Mouse (Mus musculus) small intestine, adult 2 months (tissue): ENCODE data around the gene Tfeb. TPM values are rescaled to one million over a fixed set of nuclear protein-coding genes. Genes with fewer than 3 reads are reported as not detected.

Experiments
- H3K27ac ChIP-seq: fragments of 200-500 bp; 2 replicates; pipeline ENCODE4 v1.5.1; 2012; ENCODE audit warnings: low read depth, low read length, control low read depth, inconsistent platforms; ENCODE audit not compliant: insufficient read depth
- H3K27me3 ChIP-seq: fragments of 200-500 bp; 2 replicates; pipeline ENCODE4 v1.6.1; 2012; ENCODE audit warnings: mild to moderate bottlenecking, moderate library complexity, low read length, inconsistent platforms; ENCODE audit not compliant: control insufficient read depth, insufficient read depth
- H3K36me3 ChIP-seq: fragments of 200-500 bp; 2 replicates; pipeline ENCODE4 v1.6.1; 2012; ENCODE audit warnings: mild to moderate bottlenecking, low read length, control low read depth, inconsistent platforms; ENCODE audit not compliant: control insufficient read depth, insufficient read depth
- H3K4me1 ChIP-seq: fragments of 200-500 bp; 2 replicates; pipeline ENCODE4 v1.6.1; 2012; ENCODE audit warnings: low read length, inconsistent platforms, mixed read lengths; ENCODE audit not compliant: control insufficient read depth, insufficient read depth, insufficient read length
- H3K4me3 ChIP-seq: fragments of 200-500 bp; 2 replicates; pipeline ENCODE4 v1.5.1; 2012; ENCODE audit warnings: low read depth, mild to moderate bottlenecking, control low read depth, inconsistent platforms, low read length, moderate library complexity
- CTCF ChIP-seq: fragments of 200-500 bp; IDR thresholded peaks from 2 replicates; pipeline ENCODE4 v1.5.1; 2012; ENCODE audit warnings: low read depth, mild to moderate bottlenecking, control low read depth, inconsistent platforms, low read length, moderate library complexity, mixed read lengths; ENCODE audit not compliant: insufficient replicate concordance, insufficient read length; ENCODE audit errors: extremely low read depth
- POLR2A ChIP-seq: fragments of 200-500 bp; IDR thresholded peaks from 2 replicates; pipeline ENCODE4 v1.6.1; 2012; ENCODE audit warnings: low read depth, mild to moderate bottlenecking, control low read depth, inconsistent platforms, low read length, moderate library complexity
- WGBS: fragments of 180-500 bp; shearing (Covaris S2); methylation state at CpG from one replicate; pipeline ENCODE4 v1.1.7; 2018; 5-methylcytosine and 5-hydroxymethylcytosine counted together
- polyA plus RNA-seq: library from polyadenylated mRNA; depleted of rRNA; stranded (reverse); fragments of >200 nt; gene quantifications from 2 replicates; pipeline ENCODE4 v1.2.3, GENCODE M21; 2012

Tfeb gene
- polyA plus RNA-seq, 1 experiment = 60.3 TPM

- 21% methylated on average over 6 of the region's 6 CpGs for WGBS
- Histone ChIP-seq H3K4me3 (no peak overlapping the region), H3K36me3 (no peaks in the 10 kb centered on the region)
These were observed 24.9 kb upstream of the Tfeb start for GRCm38 (mm10) chr17:47711883-47712282.

GRCm38 (mm10) chr17:47712889-47713571 lies 23.8 kb upstream of the Tfeb start:
- Histone ChIP-seq H3K27ac (no peak overlapping the region), H3K27me3 (no peaks in the 10 kb centered on the region), H3K36me3 (no peaks in the 10 kb centered on the region), H3K4me1 (peaks cover 9% of the 10 kb centered on the region; the same call in 1 of the 2 replicates), H3K4me3 (no peak overlapping the region)
- WGBS = 57% methylated on average over 22 of the region's 22 CpGs
- TF ChIP-seq POLR2A = no peak
- TF ChIP-seq CTCF = no peak

More at GRCm38 (mm10) chr17:47711883-47712282, 24.9 kb upstream of the Tfeb start:
- H3K4me1 ChIP-seq = peaks cover 13% of the 10 kb centered on the region; the same call in 1 of the 2 replicates
- no peak overlapping the region for H3K27ac ChIP-seq
- no peak for TF ChIP-seq CTCF
- no peak for TF ChIP-seq POLR2A
- H3K27me3 ChIP-seq = no peaks in the 10 kb centered on the region

GRCm38 (mm10) chr17:47715037-47715436 lies 21.8 kb upstream of the Tfeb start:
- TF ChIP-seq POLR2A = no peak
- no peak for TF ChIP-seq CTCF
- Histone ChIP-seq H3K4me1 (peaks cover 7% of the 10 kb centered on the region; the same call in 1 of the 2 replicates), H3K4me3 (no peak overlapping the region), H3K27me3 (no peaks in the 10 kb centered on the region), H3K27ac (no peak overlapping the region), H3K36me3 (no peaks in the 10 kb centered on the region)
- WGBS = 52% methylated on average over 3 of the region's 3 CpGs

GRCm38 (mm10) chr17:47721183-47721582 lies 15.6 kb upstream of the Tfeb start:
- no peaks in the 10 kb centered on the region for H3K27me3 ChIP-seq
- H3K27ac ChIP-seq = no peak overlapping the region
- TF ChIP-seq POLR2A = no peak
- no peak for TF ChIP-seq CTCF
- H3K4me3 ChIP-seq = no peak overlapping the region
- H3K36me3 ChIP-seq = no peaks in the 10 kb centered on the region
- H3K4me1 ChIP-seq = no peaks in the 10 kb centered on the region
- 34% methylated on average over 4 of the region's 4 CpGs for WGBS

GRCm38 (mm10) chr17:47726566-47726965 lies 10.3 kb upstream of the Tfeb start, which contains the start of gene Pgc:
Gene Pgc (plus strand): TSS chr17:47726842.
- Histone ChIP-seq H3K4me1 (peaks cover 5% of the 10 kb centered on the region; the same call in 1 of the 2 replicates), H3K27ac (no peak within 1 kb of the TSS), H3K36me3 (no peaks in the 10 kb centered on the region), H3K4me3 (no peak within 1 kb of the TSS), H3K27me3 (no peaks in the 10 kb centered on the region)
- TF ChIP-seq CTCF (no peak), POLR2A (no peak)
- 45% methylated on average over 11 of the region's 11 CpGs for WGBS

GRCm38 (mm10) chr17:47730633-47731575 lies 5.9 kb upstream of the Tfeb start:
- H3K27me3 ChIP-seq = no peaks in the 10 kb centered on the region
- H3K36me3 ChIP-seq = no peaks in the 10 kb centered on the region
- no peak overlapping the region for H3K27ac ChIP-seq
- TF ChIP-seq CTCF (no peak), POLR2A (no peak)
- WGBS = 33% methylated on average over 24 of the region's 24 CpGs
- peaks cover 5% of the 10 kb centered on the region; the same call in 1 of the 2 replicates for H3K4me1 ChIP-seq
- no peak overlapping the region for H3K4me3 ChIP-seq
